Mouse (Mus musculus): ENCODE results near the gene Tcn2. TPM values are rescaled to one million over a fixed set of nuclear protein-coding genes. Genes with fewer than 3 reads are reported as not detected.

Gene Tcn2
- polyA plus RNA-seq, 1 experiment = 63.5 TPM

GRCm38 (mm10) chr11:3946386-3946785 lies 14.4 kb upstream of the Tcn2 start:
- H3K27ac ChIP-seq (replicated peaks; ENCODE audit: low read depth, low read length) = no peak overlapping the region
- no peaks in the 10 kb centered on the region for H3K4me1 ChIP-seq (ENCODE audit: control insufficient read depth, insufficient read depth, insufficient read length, low read length)

DNA sequence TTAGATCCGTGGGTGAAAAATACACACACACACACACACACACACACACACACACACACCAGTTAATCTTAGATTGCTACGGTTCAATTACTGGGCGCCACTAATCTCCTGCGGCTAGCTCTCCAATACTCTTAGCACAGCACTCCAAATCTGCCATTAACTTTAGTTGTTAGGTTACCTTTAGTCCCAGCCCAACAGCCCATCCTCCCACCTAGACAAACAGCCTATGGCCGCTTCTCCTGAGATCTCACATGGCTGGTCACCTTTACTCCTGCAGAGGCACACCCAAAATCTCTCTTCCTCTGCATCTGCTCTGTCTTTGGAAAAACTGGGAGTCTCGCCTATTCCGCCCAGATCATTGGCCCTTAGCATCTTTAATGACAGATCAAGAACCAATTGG lies 9.4 kb upstream of the Tcn2 start:
- H3K27ac ChIP-seq (replicated peaks; ENCODE audit: low read depth, low read length) = no peak overlapping the region
- no peak overlapping the region for H3K4me3 ChIP-seq (ENCODE audit: insufficient read depth, low read depth, low read length)
- H3K4me1 ChIP-seq (ENCODE audit: control insufficient read depth, insufficient read depth, insufficient read length, low read length) = no peaks in the 10 kb centered on the region

More at GRCm38 (mm10) chr11:3946386-3946785, 14.4 kb upstream of the Tcn2 start:
- H3K4me3 ChIP-seq (ENCODE audit: insufficient read depth, low read depth, low read length) = no peak overlapping the region

DNA sequence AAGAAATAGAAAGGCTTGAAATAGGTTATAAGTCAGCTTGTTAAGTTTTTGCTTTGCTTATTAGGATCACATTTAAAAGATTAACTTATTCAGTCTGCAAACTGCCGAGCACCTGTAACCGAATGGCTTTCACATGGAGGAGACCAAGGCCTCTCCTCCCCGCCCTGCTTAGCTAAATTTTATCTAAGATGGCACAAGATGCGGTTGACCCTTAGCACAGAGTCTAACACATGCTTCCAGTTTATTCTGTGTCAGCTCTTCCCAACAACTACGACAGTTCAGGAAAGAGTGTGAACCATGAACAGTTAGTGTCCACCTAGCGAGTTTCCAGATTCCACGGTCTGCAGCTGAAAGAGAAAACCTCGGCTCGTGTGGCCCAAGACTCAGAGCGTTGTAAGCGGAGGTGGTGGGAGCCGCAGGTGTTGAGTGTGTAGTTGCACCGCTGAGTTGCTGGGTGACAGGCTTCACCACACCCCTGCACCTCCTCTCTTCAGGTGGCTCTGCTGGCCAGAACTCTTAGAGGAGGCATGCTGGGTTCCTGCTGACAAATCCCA lies 5.4 kb upstream of the Tcn2 start:
- no peak overlapping the region for H3K27ac ChIP-seq (replicated peaks; ENCODE audit: low read depth, low read length)
- H3K4me3 ChIP-seq (ENCODE audit: insufficient read depth, low read depth, low read length) = no peak overlapping the region
- no peaks in the 10 kb centered on the region for H3K4me1 ChIP-seq (ENCODE audit: control insufficient read depth, insufficient read depth, insufficient read length, low read length)

- H3K4me3 ChIP-seq (ENCODE audit: insufficient read depth, low read depth, low read length) = no peak overlapping the region
- no peak overlapping the region for H3K27ac ChIP-seq (replicated peaks; ENCODE audit: low read depth, low read length)
- H3K4me1 ChIP-seq (ENCODE audit: control insufficient read depth, insufficient read depth, insufficient read length, low read length) = no peaks in the 10 kb centered on the region
Observed at GRCm38 (mm10) chr11:3936318-3936717, 4.4 kb upstream of the Tcn2 start.

DNA sequence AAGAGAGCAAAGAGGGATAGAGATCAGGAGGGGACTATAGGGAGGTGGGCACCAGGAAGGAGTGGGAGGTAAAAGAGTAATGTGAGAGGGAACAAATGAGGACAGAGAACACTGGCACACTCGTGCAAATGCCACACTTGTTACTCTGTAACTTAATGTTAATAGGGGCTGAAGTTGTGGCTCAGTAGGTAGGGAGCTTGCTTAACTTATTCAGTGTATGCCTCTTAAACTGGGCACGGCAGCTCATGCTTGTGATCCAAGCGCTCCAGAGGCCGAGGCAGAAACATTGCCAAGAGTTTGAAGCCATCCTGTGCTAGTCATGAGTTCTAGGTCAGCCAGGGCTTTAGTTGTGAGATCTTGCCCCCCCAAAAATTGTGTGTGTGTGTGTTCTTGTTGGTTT lies 3.2 kb upstream of the Tcn2 start:
- no peak overlapping the region for H3K27ac ChIP-seq (replicated peaks; ENCODE audit: low read depth, low read length)
- no peak overlapping the region for H3K4me3 ChIP-seq (ENCODE audit: insufficient read depth, low read depth, low read length)
- peaks cover 3% of the 10 kb centered on the region; the same call in 1 of the 2 replicates for H3K4me1 ChIP-seq (ENCODE audit: control insufficient read depth, insufficient read depth, insufficient read length, low read length)

DNA sequence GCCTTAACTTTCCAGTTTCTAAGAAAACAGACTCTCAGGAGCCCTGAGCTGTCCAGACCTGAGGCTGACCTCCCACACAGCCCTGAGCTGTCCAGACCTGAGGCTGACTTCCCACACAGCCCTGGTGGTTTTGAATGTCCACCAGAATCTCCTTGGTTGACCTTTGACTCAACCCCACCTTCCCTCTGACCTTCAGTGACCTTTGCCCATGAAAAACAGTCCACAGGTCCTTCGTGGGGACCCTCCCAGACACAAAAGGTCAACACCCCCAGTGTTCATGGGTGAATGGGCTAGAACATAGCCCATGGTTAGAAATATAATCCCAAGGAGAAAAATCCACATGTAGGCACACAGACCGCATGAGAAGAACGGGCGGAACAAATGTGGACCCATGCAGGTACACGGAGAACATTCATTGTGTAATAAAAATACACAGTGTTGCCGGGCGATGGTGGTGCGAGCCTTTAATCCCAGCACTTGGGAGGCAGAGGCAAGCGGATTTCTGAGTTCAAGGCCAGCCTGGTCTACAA lies 1.9 kb upstream of the Tcn2 start:
- H3K4me3 ChIP-seq (ENCODE audit: insufficient read depth, low read depth, low read length) = no peak overlapping the region
- peaks cover 3% of the 10 kb centered on the region; the same call in 1 of the 2 replicates for H3K4me1 ChIP-seq (ENCODE audit: control insufficient read depth, insufficient read depth, insufficient read length, low read length)
- no peak overlapping the region for H3K27ac ChIP-seq (replicated peaks; ENCODE audit: low read depth, low read length)

DNA sequence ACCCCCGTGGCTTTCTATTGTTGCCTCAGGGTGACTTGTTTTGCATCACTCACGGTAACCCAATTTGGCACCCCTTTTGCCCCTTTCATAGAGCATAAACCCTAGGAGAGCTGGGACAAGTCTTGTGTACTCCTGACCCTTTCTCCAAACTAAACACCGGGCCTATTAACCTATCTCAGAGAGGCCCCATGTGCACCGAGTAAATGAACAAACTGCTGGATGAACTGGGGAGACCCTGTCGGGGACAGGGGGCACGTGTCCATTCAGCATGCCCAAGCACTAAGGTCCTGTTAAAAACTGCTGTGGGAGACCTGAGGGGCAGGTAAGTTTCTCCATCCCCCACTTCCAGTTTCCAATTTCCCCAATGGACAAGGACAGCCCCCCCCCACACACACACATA lies 1.0 kb downstream of the Tcn2 start:
- peak overlapping the region; percentile 51 for H3K4me3 ChIP-seq (ENCODE audit: insufficient read depth, low read depth, low read length)
- no peak overlapping the region for H3K27ac ChIP-seq (replicated peaks; ENCODE audit: low read depth, low read length)
- peaks cover 3% of the 10 kb centered on the region; the same call in 1 of the 2 replicates for H3K4me1 ChIP-seq (ENCODE audit: control insufficient read depth, insufficient read depth, insufficient read length, low read length)

DNA sequence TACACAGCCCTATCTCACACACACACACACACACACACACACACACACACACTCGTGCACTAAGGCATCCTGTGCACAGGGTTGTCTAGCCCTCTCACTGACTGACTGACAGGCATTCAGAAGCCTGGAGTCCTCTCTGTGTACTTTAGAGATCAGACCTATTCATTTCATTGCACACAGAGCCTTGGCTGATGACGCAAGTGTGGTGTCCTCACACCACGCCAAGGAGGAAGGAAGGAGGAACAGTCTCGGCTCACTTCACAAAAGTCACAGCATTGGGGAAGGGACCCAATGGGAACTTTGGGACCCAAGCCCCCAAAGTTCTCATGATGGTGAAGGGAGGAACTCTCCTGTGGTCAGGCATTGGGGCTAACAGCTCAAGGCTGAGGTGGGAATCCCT lies 1.9 kb downstream of the Tcn2 start:
- Histone ChIP-seq H3K27ac (replicated peaks; ENCODE audit: low read depth, low read length) (0 out of 2 replicates have a peak overlapping the region, but pooled peaks have one; percentile 3), H3K4me1 (ENCODE audit: control insufficient read depth, insufficient read depth, insufficient read length, low read length) (peaks cover 3% of the 10 kb centered on the region; the same call in 1 of the 2 replicates), H3K4me3 (ENCODE audit: insufficient read depth, low read depth, low read length) (no peak overlapping the region)

- Histone ChIP-seq H3K4me1 (ENCODE audit: control insufficient read depth, insufficient read depth, insufficient read length, low read length) (peaks cover 3% of the 10 kb centered on the region; the same call in 1 of the 2 replicates), H3K4me3 (ENCODE audit: insufficient read depth, low read depth, low read length) (no peak overlapping the region), H3K27ac (replicated peaks; ENCODE audit: low read depth, low read length) (no peak overlapping the region)
Observed at GRCm38 (mm10) chr11:3925916-3926315, 6.0 kb downstream of the Tcn2 start.

DNA sequence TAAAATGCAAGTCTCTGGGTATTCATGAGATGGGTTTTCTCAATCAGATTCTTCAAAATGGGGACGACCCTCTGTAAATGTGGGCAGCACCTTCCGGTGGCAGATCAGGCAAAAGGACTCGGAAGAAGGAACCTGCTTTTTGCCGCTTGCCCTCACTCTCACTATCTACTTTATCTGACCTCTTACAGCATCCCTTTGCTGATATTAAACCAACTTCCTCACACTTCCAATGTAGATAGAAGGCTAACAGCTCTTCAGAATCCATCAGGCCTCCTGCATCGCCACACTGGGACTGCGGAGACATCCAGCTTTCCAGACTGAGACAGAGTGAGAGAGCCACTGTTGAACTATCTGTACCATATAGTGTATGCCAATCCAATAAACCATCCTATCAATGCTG lies 9.2 kb downstream of the Tcn2 start:
- Histone ChIP-seq H3K4me1 (ENCODE audit: control insufficient read depth, insufficient read depth, insufficient read length, low read length) (no peaks in the 10 kb centered on the region), H3K27ac (replicated peaks; ENCODE audit: low read depth, low read length) (no peak overlapping the region), H3K4me3 (ENCODE audit: insufficient read depth, low read depth, low read length) (no peak overlapping the region)

- H3K4me3 ChIP-seq (ENCODE audit: insufficient read depth, low read depth, low read length) = no peak overlapping the region
- H3K4me1 ChIP-seq (ENCODE audit: control insufficient read depth, insufficient read depth, insufficient read length, low read length) = no peaks in the 10 kb centered on the region
- H3K27ac ChIP-seq (replicated peaks; ENCODE audit: low read depth, low read length) = no peak overlapping the region
Observed at GRCm38 (mm10) chr11:3922115-3922514, 9.8 kb downstream of the Tcn2 start.

GRCm38 (mm10) chr11:3921281-3921850 lies 10.6 kb downstream of the Tcn2 start:
- Histone ChIP-seq H3K4me1 (ENCODE audit: control insufficient read depth, insufficient read depth, insufficient read length, low read length) (no peaks in the 10 kb centered on the region), H3K4me3 (ENCODE audit: insufficient read depth, low read depth, low read length) (no peak overlapping the region), H3K27ac (replicated peaks; ENCODE audit: low read depth, low read length) (no peak overlapping the region)

GRCm38 (mm10) chr11:3920476-3920875 lies 11.5 kb downstream of the Tcn2 start:
- Histone ChIP-seq H3K4me3 (ENCODE audit: insufficient read depth, low read depth, low read length) (no peak overlapping the region), H3K27ac (replicated peaks; ENCODE audit: low read depth, low read length) (no peak overlapping the region), H3K4me1 (ENCODE audit: control insufficient read depth, insufficient read depth, insufficient read length, low read length) (no peaks in the 10 kb centered on the region)

DNA sequence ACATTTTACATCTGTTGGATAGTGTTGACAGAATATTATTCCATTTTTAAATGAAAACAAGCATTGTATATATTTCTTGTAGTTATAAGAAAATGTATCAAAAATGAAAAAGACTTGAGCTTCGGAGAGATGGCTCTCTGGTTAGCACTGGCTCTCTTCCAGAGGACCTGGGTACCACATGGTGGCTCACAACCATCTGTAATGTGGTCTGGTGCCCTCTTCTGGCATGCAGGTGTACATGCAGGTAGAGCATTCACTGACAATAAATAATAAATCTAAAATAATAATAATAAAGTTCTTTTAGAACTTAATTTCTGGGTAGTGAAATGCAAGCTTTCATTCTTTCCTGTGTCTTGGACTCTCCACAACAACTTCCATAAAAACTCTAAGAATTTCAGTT lies 13.2 kb downstream of the Tcn2 start:
- no peaks in the 10 kb centered on the region for H3K4me1 ChIP-seq (ENCODE audit: control insufficient read depth, insufficient read depth, insufficient read length, low read length)
- H3K4me3 ChIP-seq (ENCODE audit: insufficient read depth, low read depth, low read length) = no peak overlapping the region
- H3K27ac ChIP-seq (replicated peaks; ENCODE audit: low read depth, low read length) = no peak overlapping the region

- peak within 1 kb of the TSS; percentile 66 for H3K4me3 ChIP-seq (ENCODE audit: insufficient read depth, low read depth, low read length)
- H3K4me1 ChIP-seq (ENCODE audit: control insufficient read depth, insufficient read depth, insufficient read length, low read length) = no peaks in the 10 kb centered on the region; the same call in none of the 2 replicates
- peak within 1 kb of the TSS; percentile 48 for H3K27ac ChIP-seq (replicated peaks; ENCODE audit: low read depth, low read length)
Observed at GRCm38 (mm10) chr11:3914109-3914840, 17.7 kb downstream of the Tcn2 start, which contains the start of gene Slc35e4. TSS of gene Slc35e4 (minus strand) at chr11:3914664.

Data from brown adipose tissue, adult 24 weeks (tissue).